Mouse (Mus musculus): ENCODE measurements around the gene 4930432M17Rik.

4930432M17Rik gene

GRCm38 (mm10) chr3:121670462-121670861 lies at the start of gene 4930432M17Rik:
4930432M17Rik (plus strand) TSS chr3:121670762.
- DNase-seq: no peak

DNA sequence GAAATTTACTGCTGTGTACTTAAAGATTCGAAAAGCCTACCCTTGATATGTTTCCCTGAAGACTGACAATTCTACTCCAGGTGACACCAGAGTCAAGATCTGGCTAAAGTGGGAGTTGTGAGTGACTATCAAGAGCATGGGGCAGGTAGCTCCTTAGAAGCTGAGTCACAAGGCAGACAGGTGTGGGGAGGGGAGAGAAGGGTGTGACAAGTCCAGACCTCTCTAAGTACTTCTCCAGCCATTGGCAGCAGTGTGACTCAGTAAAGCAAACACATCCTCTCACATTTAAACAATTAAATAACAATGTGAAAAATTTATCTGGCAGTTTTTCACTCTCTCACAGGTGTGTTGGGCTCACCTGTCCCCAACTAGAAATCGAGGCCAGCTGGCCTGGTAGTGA lies 44.9 kb upstream of the 4930432M17Rik start:
- no peak for DNase-seq

- no peak for DNase-seq
Measured at GRCm38 (mm10) chr3:121626273-121626672, 44.3 kb upstream of the 4930432M17Rik start.

GRCm38 (mm10) chr3:121628245-121628644 lies 42.3 kb upstream of the 4930432M17Rik start:
- DNase-seq: no peak

DNA sequence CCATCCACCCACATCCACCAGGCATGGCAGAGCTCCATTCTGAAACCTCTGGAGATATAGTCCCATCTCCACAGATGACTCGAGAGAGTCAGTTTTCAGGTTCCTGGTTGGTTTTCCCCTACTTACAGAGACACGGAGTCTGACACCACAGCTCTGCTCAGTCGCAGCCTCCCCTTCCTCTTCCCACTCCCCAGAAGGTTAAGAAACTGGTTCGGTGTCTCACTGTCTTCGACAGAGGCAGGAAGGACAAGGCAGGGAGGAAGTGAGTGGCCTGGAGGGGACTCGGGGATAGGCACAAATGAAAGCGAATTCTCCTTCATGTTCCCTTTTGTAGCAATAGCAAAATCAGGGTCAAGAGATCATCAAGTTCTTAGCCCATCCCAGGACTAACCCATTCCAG lies 39.9 kb upstream of the 4930432M17Rik start:
- DNase-seq: no peak

GRCm38 (mm10) chr3:121634963-121635362 lies 35.6 kb upstream of the 4930432M17Rik start:
- no peak for DNase-seq

DNA sequence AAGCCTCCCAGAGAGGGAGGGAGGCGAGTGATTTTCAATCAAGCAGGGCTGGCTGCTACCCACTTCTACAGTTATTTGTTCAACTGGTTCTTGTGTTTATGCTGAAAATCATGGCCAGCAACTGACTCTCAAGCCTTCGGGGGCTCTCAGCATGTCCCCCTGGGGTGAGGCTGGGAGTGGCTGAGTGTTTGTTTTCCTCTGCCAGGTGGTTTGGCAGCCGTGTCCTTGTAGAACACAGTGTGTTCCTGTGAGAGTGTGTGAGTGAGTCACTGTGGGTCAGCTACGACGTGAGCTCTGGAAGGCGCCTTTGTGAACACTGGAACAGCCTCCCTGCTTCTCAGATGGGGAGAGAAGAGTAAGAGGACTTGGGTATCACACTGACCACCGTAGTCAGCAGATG lies 35.1 kb upstream of the 4930432M17Rik start:
- DNase-seq: no peak

- DNase-seq: no peak
Measured at GRCm38 (mm10) chr3:121636315-121636714, 34.2 kb upstream of the 4930432M17Rik start.

GRCm38 (mm10) chr3:121636748-121637147 lies 33.8 kb upstream of the 4930432M17Rik start:
- DNase-seq: no peak

- no peak for DNase-seq
Measured at GRCm38 (mm10) chr3:121637792-121638191, 32.8 kb upstream of the 4930432M17Rik start.

DNA sequence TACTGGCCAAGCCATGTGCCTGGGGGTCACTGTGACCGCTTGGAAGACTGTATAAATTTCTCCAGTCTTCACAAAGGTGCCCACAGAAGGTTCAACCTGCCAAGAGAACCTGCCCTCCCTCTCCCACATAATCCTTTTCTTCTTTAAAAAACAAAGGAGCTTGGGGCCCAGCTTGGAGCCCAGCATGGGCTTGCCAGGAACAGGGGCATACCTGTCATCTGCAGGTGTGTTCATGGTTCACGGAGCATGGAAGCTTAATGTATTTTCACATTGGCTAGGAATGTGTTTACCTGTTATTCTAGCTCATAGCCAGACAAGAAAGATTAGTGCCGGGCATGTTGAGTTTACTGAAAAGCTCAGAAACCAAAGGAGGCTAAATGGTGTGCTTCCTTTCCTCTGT lies 32.3 kb upstream of the 4930432M17Rik start:
- no peak for DNase-seq

DNA sequence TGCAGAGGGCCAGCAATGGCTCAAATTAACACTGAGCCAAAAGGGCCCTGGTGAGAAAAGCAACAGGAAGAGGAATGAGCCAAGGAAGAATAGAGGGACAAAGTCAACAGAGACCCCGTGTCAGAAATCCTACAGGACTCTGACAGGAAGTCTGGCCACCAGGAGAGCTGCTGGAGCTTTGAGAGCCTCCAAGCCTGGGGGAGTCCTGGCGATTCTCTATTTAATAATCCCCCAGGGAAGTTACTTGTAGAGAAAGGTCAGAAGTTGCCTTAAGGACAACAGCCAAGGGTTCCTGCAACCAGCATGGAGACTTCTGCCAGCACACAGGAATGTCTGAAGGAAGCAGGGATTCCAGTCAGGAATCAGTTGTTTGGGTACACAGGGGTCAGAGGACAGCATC lies 30.0 kb upstream of the 4930432M17Rik start:
- no peak for DNase-seq

- no peak for DNase-seq
Measured at GRCm38 (mm10) chr3:121643236-121643635, 27.3 kb upstream of the 4930432M17Rik start.

DNA sequence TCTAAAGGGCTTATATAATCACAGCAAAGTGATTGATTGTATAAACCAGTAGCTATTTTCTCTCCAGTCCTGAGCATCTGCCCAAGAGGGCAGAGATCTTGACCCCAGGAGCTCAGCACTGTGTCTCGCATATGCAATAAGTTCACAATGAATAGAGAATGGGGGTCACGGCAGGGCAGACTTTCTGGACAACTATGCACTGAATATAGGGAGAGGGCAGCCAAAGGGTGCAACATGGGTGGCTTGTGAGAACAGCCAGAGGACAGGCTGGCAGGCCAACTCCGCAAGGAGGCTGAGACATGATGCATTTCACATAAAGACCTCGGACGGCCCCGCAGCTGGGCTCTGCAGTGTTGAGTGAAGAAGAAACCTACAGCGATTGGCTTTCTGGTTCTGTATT lies 25.1 kb upstream of the 4930432M17Rik start:
- DNase-seq: no peak

DNA sequence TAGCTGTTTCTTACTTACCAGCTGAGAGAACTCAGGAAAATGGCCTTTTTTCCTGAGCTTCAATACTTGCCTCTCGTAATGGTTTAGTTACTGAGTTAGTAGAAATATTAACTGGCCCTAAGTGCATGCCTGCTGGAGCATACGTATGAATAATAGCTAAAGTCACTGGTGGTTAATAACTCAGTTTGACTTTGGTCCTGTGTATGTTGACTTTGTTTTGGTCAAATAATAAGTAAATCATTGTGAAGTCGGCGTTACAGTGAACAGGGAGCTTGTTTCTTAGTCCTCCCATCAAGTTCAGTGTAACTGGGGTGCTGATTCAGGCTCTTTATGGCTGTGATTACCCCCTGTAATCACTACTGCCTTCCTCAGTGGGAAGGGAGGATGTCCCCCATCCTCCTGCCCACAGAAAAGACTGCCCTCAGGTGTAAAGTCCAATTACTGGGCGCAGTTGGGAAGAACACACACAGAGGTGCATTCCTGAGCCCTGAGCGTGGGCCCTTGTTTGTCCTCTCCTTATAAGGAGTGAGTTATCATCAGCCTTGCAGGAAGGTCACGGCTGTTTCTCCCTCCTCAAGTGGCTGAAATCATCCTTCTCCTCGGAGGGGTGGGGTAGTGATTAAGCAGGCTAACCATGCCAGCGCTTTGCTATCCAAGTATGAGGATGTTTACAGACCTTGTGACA lies 24.1 kb upstream of the 4930432M17Rik start:
- DNase-seq: no peak

GRCm38 (mm10) chr3:121648238-121648778 lies 22.3 kb upstream of the 4930432M17Rik start:
- DNase-seq: no peak

DNA sequence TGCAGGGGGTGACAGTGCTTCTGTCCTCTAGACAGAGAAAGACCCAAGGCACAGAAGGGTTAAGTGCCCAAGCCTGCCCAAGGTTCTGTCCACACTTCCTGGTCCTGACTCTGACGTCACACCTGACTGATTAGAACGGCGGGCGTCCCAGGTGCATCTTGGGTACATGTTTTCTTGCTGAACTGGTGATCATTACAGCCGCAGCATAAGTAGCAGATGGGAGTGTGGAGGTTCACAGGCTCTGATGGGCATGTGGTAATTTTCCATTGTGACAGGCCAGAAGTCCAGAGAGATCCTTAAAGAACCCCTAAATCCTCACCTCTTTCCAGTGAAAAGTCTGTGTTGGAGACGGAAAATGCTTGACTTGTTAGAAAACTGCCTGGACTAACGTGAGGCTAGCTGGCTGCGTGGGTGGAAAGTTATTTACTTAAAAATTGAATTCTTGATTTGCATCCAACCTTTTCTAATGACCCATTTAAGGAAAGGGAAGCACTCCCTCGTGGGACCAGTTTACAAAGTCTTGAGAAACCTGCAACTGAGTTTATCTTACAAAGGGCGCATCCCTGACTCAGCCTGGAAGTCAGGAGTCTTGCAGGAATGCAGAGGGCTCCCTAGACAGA lies 20.4 kb upstream of the 4930432M17Rik start:
- no peak for DNase-seq

GRCm38 (mm10) chr3:121651710-121652109 lies 18.9 kb upstream of the 4930432M17Rik start:
- DNase-seq: no peak

- DNase-seq: no peak
Measured at GRCm38 (mm10) chr3:121652186-121652585, 18.4 kb upstream of the 4930432M17Rik start.

GRCm38 (mm10) chr3:121656922-121657321 lies 13.6 kb upstream of the 4930432M17Rik start:
- DNase-seq: no peak

GRCm38 (mm10) chr3:121662705-121663469 lies 7.7 kb upstream of the 4930432M17Rik start:
- DNase-seq: no peak

- no peak for DNase-seq
Measured at GRCm38 (mm10) chr3:121663470-121663847, 7.1 kb upstream of the 4930432M17Rik start.

DNA sequence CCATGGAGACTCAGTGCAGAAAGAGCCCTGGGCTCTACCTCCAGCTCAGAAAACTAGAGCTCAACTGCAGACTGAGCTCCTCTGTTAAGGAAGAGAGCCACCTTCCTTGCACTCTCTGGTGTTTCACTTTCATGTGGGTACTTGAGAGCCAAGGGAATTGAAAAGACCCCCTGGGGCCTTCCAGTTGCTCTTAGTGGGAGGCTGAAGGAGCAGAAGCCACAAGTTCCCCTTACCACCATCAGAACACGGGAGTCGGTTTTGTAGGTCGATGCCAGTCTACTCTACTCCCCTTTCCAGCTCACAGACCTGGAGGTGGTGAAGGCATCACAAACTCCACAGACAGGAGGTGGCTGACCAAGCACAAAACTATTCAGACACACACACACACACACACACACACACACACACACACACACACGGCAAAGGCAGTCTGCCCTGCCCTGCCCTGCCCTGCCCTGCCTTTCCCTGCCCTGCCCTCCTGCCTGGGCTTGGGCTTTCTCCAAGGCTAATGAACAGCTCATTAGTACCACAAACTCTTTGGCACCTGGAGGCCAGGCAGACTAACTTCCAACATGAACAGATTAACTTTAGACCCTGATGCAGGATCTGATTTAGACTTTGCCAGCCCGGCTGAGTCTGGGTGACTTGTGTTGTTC lies 1.7 kb downstream of the 4930432M17Rik start:
- no peak for DNase-seq
